Comparison of ENCODE assay signal across 15 mouse cellular contexts in the genomic region with DNA sequence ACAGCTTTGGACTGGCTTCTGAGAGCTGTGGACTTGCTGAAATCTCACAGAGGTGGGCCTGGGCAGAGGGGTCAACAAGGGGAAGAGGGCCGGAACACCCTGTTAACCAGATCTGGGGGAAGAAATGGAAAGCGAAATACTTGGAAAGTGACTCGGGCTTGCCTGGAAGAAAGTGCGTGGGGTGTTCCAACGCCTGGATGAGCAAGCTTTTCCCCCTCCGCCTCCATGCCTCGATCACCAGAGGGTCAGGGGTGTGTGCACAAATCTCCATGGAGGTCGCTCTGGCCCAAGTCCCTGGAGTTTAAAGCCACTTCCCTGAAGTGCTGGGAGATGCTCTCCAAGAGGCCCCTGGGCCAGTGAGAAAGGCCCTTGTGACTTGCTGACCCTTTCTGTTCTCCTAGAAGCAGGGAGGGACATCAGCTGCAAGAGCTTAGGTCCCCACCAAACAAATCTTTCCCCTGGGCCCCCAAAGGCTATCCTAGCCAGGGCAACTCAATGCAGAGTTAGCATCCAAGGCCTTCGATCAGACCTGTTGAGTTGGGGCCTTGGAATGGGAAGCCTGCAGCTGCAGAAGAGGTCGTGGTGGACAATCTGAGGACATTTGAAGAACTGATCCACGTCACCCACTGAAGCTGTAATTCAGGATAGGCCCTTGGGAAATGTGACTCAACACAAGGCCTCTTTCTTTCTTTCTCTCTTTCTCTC.
"Had no signal": no experiment of that assay in that cellular context is flagged by ENCODE, and none has a peak within 500 bp of the region (broad histone marks: within the 10 kb centered on the region; RNA-seq: fewer than 3 reads in every experiment).

No protein-coding gene starts in this region.

- ATAC-seq: midbrain, embryonic 16.5 days had no signal

- H3K27ac ChIP-seq: limb, embryonic 12.5 days; liver, embryonic 14.5 days; midbrain, embryonic 12.5 days; neural tube, embryonic 13.5 days had no signal

- H3K36me3 ChIP-seq: limb, embryonic 12.5 days; midbrain, embryonic 12.5 days; neural tube, embryonic 13.5 days had no signal

- H3K4me2 ChIP-seq: limb, embryonic 12.5 days; midbrain, embryonic 12.5 days; neural tube, embryonic 13.5 days had no signal

- DNase-seq: kidney, adult 11 months; kidney, postnatal 36 days; layer of hippocampus, adult 9-11 months; layer of hippocampus, postnatal 36 days; liver; lung, adult 18-20 months; retina, postnatal 1 day; right cerebral cortex, postnatal 4 days; thymus, adult 18-20 months; thymus, postnatal 14 days had no signal

- H3K27me3 ChIP-seq: midbrain, embryonic 12.5 days; neural tube, embryonic 13.5 days had no signal

- H3K9ac ChIP-seq: limb, embryonic 12.5 days; liver, embryonic 14.5 days; midbrain, embryonic 12.5 days; neural tube, embryonic 13.5 days had no signal

- H3K9me3 ChIP-seq: limb, embryonic 12.5 days; midbrain, embryonic 12.5 days; neural tube, embryonic 13.5 days had no signal

- H3K4me3 ChIP-seq: limb, embryonic 12.5 days; midbrain, embryonic 12.5 days; neural tube, embryonic 13.5 days had no signal
